Mouse (Mus musculus): ENCODE results near the gene Ces3a. TPM values are rescaled to one million over a fixed set of nuclear protein-coding genes. Genes with fewer than 3 reads are reported as not detected.
"Not testable (repeated sequence)": the region's sequence is repeated elsewhere in the genome, so short reads cannot be mapped to it uniquely, and the experiment has no call there.

Ces3a gene
- polyA plus RNA-seq, 1 experiment = not detected

- Histone ChIP-seq H3K79me3 (ENCODE audit: low read depth) (no peaks in the 10 kb centered on the region), H3K4me3 (ENCODE audit: insufficient read depth, poor library complexity, severe bottlenecking) (no peak overlapping the region), H3ac (ENCODE audit: control insufficient read depth, insufficient read length, low read depth) (no peak overlapping the region), H3K27me3 (ENCODE audit: control insufficient read depth, insufficient read depth, insufficient read length) (no peaks in the 10 kb centered on the region), H3K79me2 (ENCODE audit: control insufficient read depth, insufficient read depth) (no peaks in the 10 kb centered on the region), H3K36me3 (ENCODE audit: control insufficient read depth, insufficient read depth) (no peaks in the 10 kb centered on the region)
- TF ChIP-seq USF1 (IDR thresholded peaks at IDR 0.05; ENCODE audit: low read depth) (no peak), FOSL1 (IDR thresholded peaks at IDR 0.05; ENCODE audit: insufficient read depth, low read length, poor library complexity, severe bottlenecking) (no peak), MYOD1 (IDR thresholded peaks at IDR 0.05; ENCODE audit: control insufficient read depth, insufficient read length, low read depth) (no peak), MAX (IDR thresholded peaks at IDR 0.05) (no peak)
Measured at GRCm38 (mm10) chr8:105060056-105060455, 11.7 kb downstream of the Ces3a start.

- no peaks in the 10 kb centered on the region for H3K36me3 ChIP-seq (ENCODE audit: control insufficient read depth, insufficient read depth)
- H3K4me3 ChIP-seq (ENCODE audit: insufficient read depth, poor library complexity, severe bottlenecking) = no peak overlapping the region
- H3K79me3 ChIP-seq (ENCODE audit: low read depth) = no peaks in the 10 kb centered on the region
- H3K27me3 ChIP-seq (ENCODE audit: control insufficient read depth, insufficient read depth, insufficient read length) = peaks cover 4% of the 10 kb centered on the region
- TF ChIP-seq FOSL1 (IDR thresholded peaks at IDR 0.05; ENCODE audit: insufficient read depth, low read length, poor library complexity, severe bottlenecking) (no peak), MAX (IDR thresholded peaks at IDR 0.05) (peak; percentile 36), CTCF (IDR thresholded peaks at IDR 0.05; ENCODE audit: control insufficient read depth, insufficient read depth, insufficient read length) (peak; percentile 25)
- H3ac ChIP-seq (ENCODE audit: control insufficient read depth, insufficient read length, low read depth) = no peak overlapping the region
- H3K79me2 ChIP-seq (ENCODE audit: control insufficient read depth, insufficient read depth) = no peaks in the 10 kb centered on the region
Measured at GRCm38 (mm10) chr8:105066761-105067160, 18.4 kb downstream of the Ces3a start.

GRCm38 (mm10) chr8:105067905-105068304, 19.5 kb downstream of the Ces3a start:
- H3ac ChIP-seq (ENCODE audit: control insufficient read depth, insufficient read length, low read depth); H3K79me3 ChIP-seq (ENCODE audit: low read depth); H3K79me2 ChIP-seq (ENCODE audit: control insufficient read depth, insufficient read depth); H3K4me3 ChIP-seq (ENCODE audit: insufficient read depth, poor library complexity, severe bottlenecking); H3K27me3 ChIP-seq (ENCODE audit: control insufficient read depth, insufficient read depth, insufficient read length); H3K36me3 ChIP-seq (ENCODE audit: control insufficient read depth, insufficient read depth): not testable (repeated sequence)

GRCm38 (mm10) chr8:105068971-105069370, 20.6 kb downstream of the Ces3a start:
- H3K79me3 ChIP-seq (ENCODE audit: low read depth) = no peaks in the 10 kb centered on the region
- H3ac ChIP-seq (ENCODE audit: control insufficient read depth, insufficient read length, low read depth) = no peak overlapping the region
- no peaks in the 10 kb centered on the region for H3K36me3 ChIP-seq (ENCODE audit: control insufficient read depth, insufficient read depth)
- no peak overlapping the region for H3K4me3 ChIP-seq (ENCODE audit: insufficient read depth, poor library complexity, severe bottlenecking)
- TF ChIP-seq MYOG (IDR thresholded peaks at IDR 0.05; ENCODE audit: control insufficient read depth, extremely low read depth, insufficient read length) (no peak), CEBPB (IDR thresholded peaks at IDR 0.05; ENCODE audit: low read depth) (no peak), FOSL1 (IDR thresholded peaks at IDR 0.05; ENCODE audit: insufficient read depth, low read length, poor library complexity, severe bottlenecking) (no peak), MAX (IDR thresholded peaks at IDR 0.05) (no peak), MYOD1 (IDR thresholded peaks at IDR 0.05; ENCODE audit: control insufficient read depth, insufficient read length, low read depth) (no peak), USF1 (IDR thresholded peaks at IDR 0.05; ENCODE audit: low read depth) (no peak), CTCF (IDR thresholded peaks at IDR 0.05; ENCODE audit: control insufficient read depth, insufficient read depth, insufficient read length) (no peak)
- H3K79me2 ChIP-seq (ENCODE audit: control insufficient read depth, insufficient read depth) = no peaks in the 10 kb centered on the region
- peaks cover 4% of the 10 kb centered on the region for H3K27me3 ChIP-seq (ENCODE audit: control insufficient read depth, insufficient read depth, insufficient read length)

GRCm38 (mm10) chr8:105076601-105077000, 28.2 kb downstream of the Ces3a start:
- TF ChIP-seq FOSL1 (IDR thresholded peaks at IDR 0.05; ENCODE audit: insufficient read depth, low read length, poor library complexity, severe bottlenecking) (no peak), CEBPB (IDR thresholded peaks at IDR 0.05; ENCODE audit: low read depth) (no peak), MYOG (IDR thresholded peaks at IDR 0.05; ENCODE audit: control insufficient read depth, extremely low read depth, insufficient read length) (no peak), USF1 (IDR thresholded peaks at IDR 0.05; ENCODE audit: low read depth) (no peak), MAX (IDR thresholded peaks at IDR 0.05) (no peak), CTCF (IDR thresholded peaks at IDR 0.05; ENCODE audit: control insufficient read depth, insufficient read depth, insufficient read length) (no peak), MYOD1 (IDR thresholded peaks at IDR 0.05; ENCODE audit: control insufficient read depth, insufficient read length, low read depth) (no peak)
- H3K36me3 ChIP-seq (ENCODE audit: control insufficient read depth, insufficient read depth) = no peaks in the 10 kb centered on the region
- H3K79me2 ChIP-seq (ENCODE audit: control insufficient read depth, insufficient read depth) = no peaks in the 10 kb centered on the region
- H3K27me3 ChIP-seq (ENCODE audit: control insufficient read depth, insufficient read depth, insufficient read length) = peaks cover 4% of the 10 kb centered on the region
- no peak overlapping the region for H3ac ChIP-seq (ENCODE audit: control insufficient read depth, insufficient read length, low read depth)
- H3K79me3 ChIP-seq (ENCODE audit: low read depth) = no peaks in the 10 kb centered on the region
- H3K4me3 ChIP-seq (ENCODE audit: insufficient read depth, poor library complexity, severe bottlenecking) = no peak overlapping the region

- no peak for TF ChIP-seq USF1 (IDR thresholded peaks at IDR 0.05; ENCODE audit: low read depth)
- no peak for TF ChIP-seq MYOG (IDR thresholded peaks at IDR 0.05; ENCODE audit: control insufficient read depth, extremely low read depth, insufficient read length)
- TF ChIP-seq CEBPB (IDR thresholded peaks at IDR 0.05; ENCODE audit: low read depth) = no peak
- TF ChIP-seq CTCF (IDR thresholded peaks at IDR 0.05; ENCODE audit: control insufficient read depth, insufficient read depth, insufficient read length) = no peak
- TF ChIP-seq FOSL1 (IDR thresholded peaks at IDR 0.05; ENCODE audit: insufficient read depth, low read length, poor library complexity, severe bottlenecking) = no peak
- no peak for TF ChIP-seq MYOD1 (IDR thresholded peaks at IDR 0.05; ENCODE audit: control insufficient read depth, insufficient read length, low read depth)
- no peak for TF ChIP-seq MAX (IDR thresholded peaks at IDR 0.05)
- Histone ChIP-seq H3K4me3 (ENCODE audit: insufficient read depth, poor library complexity, severe bottlenecking) (no peak overlapping the region), H3ac (ENCODE audit: control insufficient read depth, insufficient read length, low read depth) (no peak overlapping the region), H3K79me3 (ENCODE audit: low read depth) (no peaks in the 10 kb centered on the region), H3K27me3 (ENCODE audit: control insufficient read depth, insufficient read depth, insufficient read length) (peaks cover 4% of the 10 kb centered on the region), H3K36me3 (ENCODE audit: control insufficient read depth, insufficient read depth) (no peaks in the 10 kb centered on the region), H3K79me2 (ENCODE audit: control insufficient read depth, insufficient read depth) (no peaks in the 10 kb centered on the region)
Measured at GRCm38 (mm10) chr8:105077071-105077470, 28.7 kb downstream of the Ces3a start.

Measured in C2C12 (cell line).